Mouse (Mus musculus) erythroblast, adult 5-6 weeks (primary cell): Measurements from ENCODE around the gene Rasgef1b. TPM values are rescaled to one million over a fixed set of nuclear protein-coding genes. Genes with fewer than 3 reads are reported as not detected.

ENCODE experiments used
- ATAC-seq: replicated peaks from 2 replicates; pipeline ENCODE4 v1.8.0; 2016; ENCODE audit warnings: moderate number of reproducible peaks, mild to moderate bottlenecking, moderate TSS enrichment, inconsistent platforms; ENCODE audit not compliant: poor library complexity, low FRiP score, severe bottlenecking
- total RNA-seq, 2 experiments: library from RNA; stranded (forward) in 1 of 2; stranded (reverse) in 1 of 2; fragments of 150-400 nt in 1 of 2; fragments of 200-764, 138-1000 nt in 1 of 2; gene quantifications; 2 replicates each; pipeline versions ENCODE4 v1.2.3 to v1.2.4; 2015 to 2017; ENCODE audit warnings: low replicate concordance in 2 of 2

Rasgef1b gene
- total RNA-seq, 2 experiments from 2014 or later, result 1.3 TPM; not detected in 1

GRCm38 (mm10) chr5:99284369-99284768 lies 444.5 kb downstream of the Rasgef1b start:
- no peak for ATAC-seq

GRCm38 (mm10) chr5:99283636-99284035 lies 445.2 kb downstream of the Rasgef1b start:
- no peak for ATAC-seq

GRCm38 (mm10) chr5:99280536-99280935 lies 448.3 kb downstream of the Rasgef1b start:
- no peak for ATAC-seq

- ATAC-seq, result no peak
These were observed 449.7 kb downstream of the Rasgef1b start for GRCm38 (mm10) chr5:99279016-99279757.

- ATAC-seq, result no peak
These were observed 450.5 kb downstream of the Rasgef1b start for GRCm38 (mm10) chr5:99278364-99278763.

GRCm38 (mm10) chr5:99277536-99277935 lies 451.3 kb downstream of the Rasgef1b start:
- no peak for ATAC-seq

GRCm38 (mm10) chr5:99274119-99274563 lies 454.7 kb downstream of the Rasgef1b start:
- ATAC-seq, result no peak

GRCm38 (mm10) chr5:99271531-99271930 lies 457.3 kb downstream of the Rasgef1b start:
- ATAC-seq, result no peak

- no peak for ATAC-seq
These were observed 459.7 kb downstream of the Rasgef1b start for GRCm38 (mm10) chr5:99269131-99269530.

GRCm38 (mm10) chr5:99267338-99267737 lies 461.5 kb downstream of the Rasgef1b start:
- no peak for ATAC-seq

- no peak for ATAC-seq
These were observed 462.6 kb downstream of the Rasgef1b start for GRCm38 (mm10) chr5:99266301-99266700.

GRCm38 (mm10) chr5:99262197-99262920 lies 466.5 kb downstream of the Rasgef1b start:
- no peak for ATAC-seq

- no peak for ATAC-seq
These were observed 467.6 kb downstream of the Rasgef1b start for GRCm38 (mm10) chr5:99261121-99261724.

- ATAC-seq, result no peak
These were observed 470.8 kb downstream of the Rasgef1b start for GRCm38 (mm10) chr5:99258003-99258500.

- ATAC-seq, result peak; percentile 90
These were observed 476.4 kb downstream of the Rasgef1b start for GRCm38 (mm10) chr5:99252203-99253135.

GRCm38 (mm10) chr5:99251379-99252202 lies 477.3 kb downstream of the Rasgef1b start:
- no peak for ATAC-seq

- ATAC-seq, result no peak
These were observed 478.0 kb downstream of the Rasgef1b start for GRCm38 (mm10) chr5:99250820-99251219.

- ATAC-seq, result peak; percentile 41; the same call in 1 of the 2 replicates
These were observed 480.4 kb downstream of the Rasgef1b start for GRCm38 (mm10) chr5:99248501-99248900.

- no peak for ATAC-seq
These were observed 480.9 kb downstream of the Rasgef1b start for GRCm38 (mm10) chr5:99247915-99248314.
